Mouse (Mus musculus) liver, postnatal 0 days (tissue): ENCODE measurements around the gene Fbln1. TPM values are rescaled to one million over a fixed set of nuclear protein-coding genes. Genes with fewer than 3 reads are reported as not detected.

ENCODE experiments used
- ATAC-seq: fragments of 200-750 bp; cut with Nextera tagmentation; 2 replicates; pipeline ENCODE4 v1.8.0; 2017; ENCODE audit warnings: mild to moderate bottlenecking, moderate library complexity
- DNase-seq: peaks from one replicate; pipeline ENCODE4 v3.0.0-alpha.2; 2016
- H3K27ac ChIP-seq: fragments of 300-500 bp; sonication (generic); 2 replicates; pipeline ENCODE4 v1.5.1; 2014; ENCODE audit warnings: antibody characterized with exemption, moderate library complexity, mild to moderate bottlenecking, low read depth
- H3K27me3 ChIP-seq: fragments of 300-500 bp; sonication (generic); 2 replicates; pipeline ENCODE4 v1.6.1; 2014; ENCODE audit warnings: low read length, control low read depth, mixed read lengths; ENCODE audit not compliant: insufficient read depth
- H3K36me3 ChIP-seq: fragments of 300-500 bp; sonication (generic); replicated peaks from 2 replicates; pipeline ENCODE4 v1.6.1; 2014; ENCODE audit warnings: mild to moderate bottlenecking, control low read depth, low read length, moderate library complexity, mixed read lengths; ENCODE audit not compliant: insufficient read depth
- H3K4me1 ChIP-seq: fragments of 300-500 bp; sonication (generic); 2 replicates; pipeline ENCODE4 v1.6.1; 2014; ENCODE audit warnings: antibody characterized with exemption, mild to moderate bottlenecking, control low read depth; ENCODE audit not compliant: insufficient read depth
- H3K4me2 ChIP-seq: fragments of 300-500 bp; sonication (generic); 2 replicates; pipeline ENCODE4 v1.6.1; 2014; ENCODE audit warnings: low read depth, mild to moderate bottlenecking, low read length, moderate library complexity, mixed read lengths
- H3K4me3 ChIP-seq: fragments of 300-500 bp; sonication (generic); 2 replicates; pipeline ENCODE4 v1.5.1; 2014; ENCODE audit warnings: low read depth, low read length
- H3K9ac ChIP-seq: fragments of 300-500 bp; sonication (generic); replicated peaks from 2 replicates; pipeline ENCODE4 v1.6.1; 2014; ENCODE audit warnings: mild to moderate bottlenecking, moderate library complexity
- H3K9me3 ChIP-seq: fragments of 300-500 bp; sonication (generic); 2 replicates; pipeline ENCODE4 v1.6.1; 2016; ENCODE audit warnings: mild to moderate bottlenecking, control low read depth, low read length, mixed read lengths
- CTCF ChIP-seq: sonication (generic); IDR thresholded peaks from 2 replicates; pipeline ENCODE4 v1.5.1; 2016; ENCODE audit warnings: antibody characterized with exemption, low read depth
- EP300 ChIP-seq: IDR thresholded peaks from 2 replicates; pipeline ENCODE4 v1.6.1; 2016; ENCODE audit warnings: antibody characterized with exemption, low read depth, mild to moderate bottlenecking
- WGBS: fragments of 180-500 bp; shearing (Covaris S2); extraction: QIAGEN DNeasy Blood & Tissue Kit; methylation state at CpG from one replicate; pipeline ENCODE4 v1.1.7; 2014; ENCODE audit not compliant: insufficient replicate concordance; 5-methylcytosine and 5-hydroxymethylcytosine counted together
- polyA plus RNA-seq: library from polyadenylated mRNA; unstranded; fragments of >200 nt; fragmentation: Nextera tagmentation; extraction: Ambion mirVana; gene quantifications from 2 replicates; pipeline ENCODE4 v1.2.1, GENCODE M21; 2015

Fbln1 gene
- polyA plus RNA-seq, 1 experiment from 2014 or later: 2.8 TPM

DNA sequence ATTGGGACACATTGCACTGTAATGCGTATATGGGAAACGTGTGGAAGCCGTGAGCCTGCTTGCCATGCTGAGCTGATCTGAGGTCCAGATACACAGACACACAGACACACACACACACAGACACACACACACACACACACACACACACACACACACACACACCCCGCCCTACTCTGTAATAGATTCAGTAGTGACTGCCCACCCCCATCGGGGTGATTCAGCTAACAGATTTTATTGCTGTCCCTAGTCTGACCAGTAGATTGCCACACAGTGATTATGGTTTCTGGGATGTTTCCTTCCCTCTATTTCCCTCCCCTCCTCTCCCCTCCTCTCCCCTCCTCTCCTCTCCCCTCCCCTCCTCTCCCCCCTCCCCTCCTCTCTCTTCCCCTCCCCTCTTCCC is 42.6 kb downstream of the Fbln1 start:
- Histone ChIP-seq H3K4me2 (no peak overlapping the region), H3K27ac (no peak overlapping the region), H3K36me3 (no peaks in the 10 kb centered on the region), H3K27me3 (no peaks in the 10 kb centered on the region), H3K9ac (no peak overlapping the region), H3K4me3 (no peak overlapping the region), H3K9me3 (no peaks in the 10 kb centered on the region), H3K4me1 (no peaks in the 10 kb centered on the region)
- 88% methylated on average over 5 of the region's 5 CpGs for WGBS
- TF ChIP-seq CTCF (no peak), EP300 (no peak)
- ATAC-seq (no peak), DNase-seq (no peak)

DNA sequence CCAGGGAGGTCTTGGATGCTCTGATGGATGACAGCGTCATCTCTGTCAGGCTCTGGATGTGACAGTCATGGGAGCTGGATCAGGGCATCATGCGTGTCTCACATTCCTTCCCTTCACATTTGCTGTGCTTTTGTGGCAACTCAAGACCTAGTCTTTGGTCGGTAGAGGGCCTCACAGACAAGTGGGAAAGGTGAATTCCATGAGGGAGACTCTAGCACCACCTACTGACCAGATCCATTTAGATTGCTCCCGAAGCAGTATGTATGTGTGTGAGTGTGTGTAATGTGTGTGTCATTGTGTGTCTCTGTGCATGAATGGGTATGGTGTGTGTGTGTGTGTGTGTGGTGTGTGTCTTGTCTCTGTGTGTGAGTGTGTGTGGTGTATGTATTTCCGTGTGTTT is 43.5 kb downstream of the Fbln1 start:
- H3K36me3 ChIP-seq: no peaks in the 10 kb centered on the region
- 54% methylated on average over 5 of the region's 5 CpGs for WGBS
- no peak overlapping the region for H3K27ac ChIP-seq
- DNase-seq: peak; percentile 39
- no peak for ATAC-seq
- TF ChIP-seq EP300 (no peak), CTCF (peak; percentile 91)
- H3K4me1 ChIP-seq: no peaks in the 10 kb centered on the region
- no peak overlapping the region for H3K4me2 ChIP-seq
- H3K9me3 ChIP-seq: no peaks in the 10 kb centered on the region
- no peaks in the 10 kb centered on the region for H3K27me3 ChIP-seq
- no peak overlapping the region for H3K9ac ChIP-seq
- H3K4me3 ChIP-seq: no peak overlapping the region

DNA sequence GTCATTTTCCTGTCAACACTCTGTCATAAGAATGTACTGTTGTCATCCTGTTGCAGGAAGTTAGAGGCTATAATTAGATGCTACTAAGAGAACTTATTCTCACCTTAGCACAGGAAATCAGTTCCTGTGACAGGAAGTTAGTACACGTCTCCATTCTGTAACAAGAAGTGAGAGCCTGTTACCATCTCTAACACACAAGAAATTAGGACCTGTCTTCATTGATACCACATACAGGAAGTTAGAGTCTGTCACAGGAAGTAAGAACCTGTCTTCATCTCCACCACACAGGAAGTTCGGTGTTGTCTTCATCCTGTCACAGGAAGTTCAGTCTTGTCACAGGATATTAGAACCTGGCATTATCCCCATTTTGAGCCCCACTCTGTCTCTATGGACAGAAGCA is 44.7 kb downstream of the Fbln1 start:
- ATAC-seq (0 out of 2 replicates have a peak, but pooled peaks have one; percentile 15), DNase-seq (no peak)
- 54% methylated on average over 2 of the region's 2 CpGs for whole genome bisulfite sequencing
- no peak overlapping the region for H3K4me3 ChIP-seq
- no peak overlapping the region for H3K4me2 ChIP-seq
- no peaks in the 10 kb centered on the region for H3K9me3 ChIP-seq
- no peak overlapping the region for H3K9ac ChIP-seq
- H3K4me1 ChIP-seq: no peaks in the 10 kb centered on the region
- H3K27me3 ChIP-seq: no peaks in the 10 kb centered on the region
- no peak for TF ChIP-seq CTCF
- TF ChIP-seq EP300: no peak
- H3K36me3 ChIP-seq: no peaks in the 10 kb centered on the region
- H3K27ac ChIP-seq: peak overlapping the region; percentile 52

DNA sequence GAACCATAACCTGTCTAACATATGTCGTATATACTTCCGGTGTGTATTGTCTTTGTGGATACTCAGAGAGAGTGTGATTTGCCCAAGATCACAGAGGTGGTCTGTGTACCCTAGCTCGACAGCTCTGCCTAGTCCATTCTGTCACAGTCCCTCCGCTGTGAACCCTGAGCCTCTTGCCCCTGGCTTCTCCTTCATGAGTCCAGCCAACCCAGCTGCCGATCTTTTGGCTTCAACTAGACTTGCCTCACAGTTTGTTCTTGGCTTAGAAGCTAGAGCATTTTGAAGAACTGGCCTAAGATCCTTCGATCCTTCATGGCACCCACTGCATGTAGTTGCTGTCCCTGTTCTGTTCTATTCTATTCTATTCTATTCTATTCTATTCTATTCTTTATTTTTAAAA is 46.7 kb downstream of the Fbln1 start:
- Histone ChIP-seq H3K4me2 (no peak overlapping the region), H3K9me3 (no peaks in the 10 kb centered on the region), H3K9ac (no peak overlapping the region), H3K36me3 (no peaks in the 10 kb centered on the region), H3K27ac (no peak overlapping the region), H3K4me3 (no peak overlapping the region), H3K4me1 (no peaks in the 10 kb centered on the region), H3K27me3 (no peaks in the 10 kb centered on the region)
- TF ChIP-seq CTCF (no peak), EP300 (no peak)
- WGBS: 76% methylated on average over 6 of the region's 6 CpGs
- ATAC-seq (no peak), DNase-seq (no peak)

DNA sequence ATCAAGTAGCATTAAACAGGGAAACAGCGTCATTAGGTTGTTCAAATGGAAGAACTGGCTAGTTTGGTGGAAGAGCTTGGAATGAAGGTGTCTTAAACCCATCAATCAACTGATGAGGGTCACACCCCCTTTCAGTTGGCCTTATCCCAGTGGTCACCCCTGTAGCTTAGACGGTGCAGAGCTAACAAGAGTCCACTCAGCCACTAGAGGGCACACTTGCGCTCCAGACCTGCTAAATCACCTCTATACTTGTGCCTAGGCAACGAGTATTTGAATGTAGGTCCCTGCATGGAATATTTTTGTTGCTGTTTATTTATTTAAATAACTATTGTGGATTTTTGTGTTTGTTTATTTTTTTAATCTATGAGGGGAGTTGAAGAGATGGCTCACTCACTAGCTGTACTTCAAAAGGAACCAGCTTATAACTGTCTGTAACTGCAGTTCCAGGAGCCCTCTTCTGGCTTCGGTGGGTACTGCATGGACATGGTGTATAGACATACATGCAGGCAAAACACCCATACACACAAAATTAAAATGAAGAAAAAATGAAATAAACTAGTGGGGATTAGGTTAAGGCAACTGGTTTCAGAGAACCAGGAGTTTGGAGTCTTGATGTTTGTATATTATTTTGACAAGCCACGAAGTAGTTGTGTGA is 52.2 kb downstream of the Fbln1 start:
- TF ChIP-seq CTCF (peak; percentile 47), EP300 (no peak)
- DNase-seq (peak; percentile 63), ATAC-seq (no peak)
- H3K4me2 ChIP-seq: no peak overlapping the region
- no peaks in the 10 kb centered on the region for H3K4me1 ChIP-seq
- H3K27me3 ChIP-seq: no peaks in the 10 kb centered on the region
- no peak overlapping the region for H3K9ac ChIP-seq
- peaks cover 7% of the 10 kb centered on the region for H3K9me3 ChIP-seq
- 64% methylated on average over 6 of the region's 6 CpGs for WGBS
- no peaks in the 10 kb centered on the region for H3K36me3 ChIP-seq
- H3K4me3 ChIP-seq: no peak overlapping the region
- H3K27ac ChIP-seq: no peak overlapping the region

DNA sequence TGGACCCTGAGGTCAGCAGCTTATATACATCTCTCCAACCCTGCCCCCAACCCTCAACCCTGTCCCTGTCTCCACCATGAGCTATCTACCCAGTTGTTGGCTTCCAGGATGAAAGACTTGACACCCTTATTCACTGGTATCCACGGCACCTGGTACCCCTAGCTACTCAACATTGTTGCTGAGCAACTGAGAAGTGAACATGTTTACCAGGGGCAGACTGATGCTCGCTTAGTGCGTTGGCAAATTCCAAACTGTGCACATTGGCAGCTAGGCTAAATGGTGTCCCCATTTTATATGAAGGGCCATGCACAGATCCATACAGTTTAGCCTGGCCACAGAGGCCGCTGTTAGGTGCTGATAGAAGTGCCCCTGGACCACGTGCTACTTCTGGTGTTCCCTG is 57.1 kb downstream of the Fbln1 start:
- WGBS: 75% methylated on average over 5 of the region's 5 CpGs
- Histone ChIP-seq H3K36me3 (no peaks in the 10 kb centered on the region), H3K27me3 (no peaks in the 10 kb centered on the region), H3K9me3 (peaks cover 7% of the 10 kb centered on the region), H3K9ac (no peak overlapping the region), H3K4me2 (no peak overlapping the region), H3K4me1 (no peaks in the 10 kb centered on the region), H3K27ac (no peak overlapping the region), H3K4me3 (no peak overlapping the region)
- ATAC-seq (no peak), DNase-seq (no peak)
- TF ChIP-seq EP300 (no peak), CTCF (no peak)
